Mouse (Mus musculus) bone marrow, adult 2 months (tissue): ENCODE measurements around the gene Dync1i2.

ENCODE experiments used
- CTCF ChIP-seq: fragments of 200-500 bp; IDR thresholded peaks from 2 replicates; pipeline ENCODE4 v1.5.1; 2011; ENCODE audit warnings: low read length, control low read depth; ENCODE audit not compliant: control insufficient read depth, insufficient read depth
- POLR2A ChIP-seq: fragments of 200-500 bp; IDR thresholded peaks from 2 replicates; pipeline ENCODE4 v1.6.1; 2011; ENCODE audit warnings: low read depth, mild to moderate bottlenecking, control low read depth, low read length, borderline replicate concordance; ENCODE audit not compliant: control insufficient read depth

GRCm38 (mm10) chr2:71294489-71294888 lies 83.0 kb downstream of the Dync1i2 start:
- TF ChIP-seq POLR2A (no peak), CTCF (no peak)
